Mouse (Mus musculus): ENCODE data around the gene Bicdl1.
A peak's percentile ranks its signal among the peaks of the same experiment; 100 is the strongest.
"Not testable (repeated sequence)": the region's sequence is repeated elsewhere in the genome, so short reads cannot be mapped to it uniquely, and the experiment has no call there.

Gene Bicdl1

DNA sequence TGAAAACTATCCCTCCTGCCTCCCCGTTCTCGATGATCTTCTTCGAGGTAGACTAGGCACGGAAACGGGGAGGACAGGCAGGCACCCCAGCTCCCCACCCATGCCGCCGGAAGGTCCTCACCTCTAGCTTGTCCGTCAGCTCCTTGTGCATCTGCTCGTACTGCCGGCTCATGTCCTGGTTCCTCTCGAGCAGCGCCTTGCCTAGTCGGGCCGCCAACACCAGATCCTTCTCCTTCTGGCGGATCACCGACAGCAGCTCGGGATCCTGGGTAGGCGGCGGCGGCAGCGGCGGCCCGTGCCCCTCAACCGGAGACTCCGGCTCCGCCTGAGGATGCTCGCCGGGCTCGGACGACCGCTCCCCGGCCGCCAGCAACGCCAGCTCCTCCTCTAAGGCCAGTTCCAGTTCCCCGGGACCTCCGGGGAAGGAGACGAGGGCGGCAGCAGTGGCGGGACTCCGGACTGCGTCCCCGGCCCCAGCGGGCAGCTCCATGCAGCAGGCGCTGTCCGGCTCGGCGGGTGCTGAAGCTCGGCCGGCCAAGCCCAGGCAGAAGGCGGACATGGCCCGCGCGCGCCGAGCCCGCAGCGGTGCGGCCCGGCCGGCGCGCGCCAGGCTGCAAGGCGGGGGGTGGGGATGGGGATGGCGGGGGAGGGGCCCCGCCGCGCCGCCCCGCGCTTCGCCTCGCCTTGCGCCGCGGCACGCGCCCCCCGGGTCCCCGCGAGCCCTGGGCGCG, at the start of gene Bicdl1:
Gene Bicdl1 (minus strand): TSS at position 621 of the 731 bp plus-strand sequence.
- ATAC-seq (ENCODE audit: low TSS enrichment), result peak; percentile 18; the same call in 1 of the 2 replicates

DNA sequence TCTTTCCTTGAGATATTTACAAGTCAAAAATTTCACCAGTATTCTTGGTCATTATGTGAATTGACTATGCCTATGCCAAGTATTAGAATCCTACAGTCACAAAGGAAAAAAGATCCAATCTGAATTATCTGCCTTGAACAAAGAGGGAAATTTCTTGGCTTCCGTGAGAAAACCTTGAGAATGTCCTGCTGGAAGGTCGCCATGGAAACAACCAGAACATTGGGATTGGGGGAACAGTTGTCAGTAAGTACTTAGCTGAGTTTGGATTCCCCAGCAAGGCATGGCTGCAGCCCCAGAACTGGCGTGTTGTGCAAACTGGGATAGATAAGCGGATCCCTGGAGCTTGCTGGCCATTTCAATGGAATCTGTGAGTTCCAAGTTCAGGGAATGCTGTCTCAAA, 45.5 kb upstream of the Bicdl1 start:
- ATAC-seq (ENCODE audit: low TSS enrichment), result no peak

DNA sequence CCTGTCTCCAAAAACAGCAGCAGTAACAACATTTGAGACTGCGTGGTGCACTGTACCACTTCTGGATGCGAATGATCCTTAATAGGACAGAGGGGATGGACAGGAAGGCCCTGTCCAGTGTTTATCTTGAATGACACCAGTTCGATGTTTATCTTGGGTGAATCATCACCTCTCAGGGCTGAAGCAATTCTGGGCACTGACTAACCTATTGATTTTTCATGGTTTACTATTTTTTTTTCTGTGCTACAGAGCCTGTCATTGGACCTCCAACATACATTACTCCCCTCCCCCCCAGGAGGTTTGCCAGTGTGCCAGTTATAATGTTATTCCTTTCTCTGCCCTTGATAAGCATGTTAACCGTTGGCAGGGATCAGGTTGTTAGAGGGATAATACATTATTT, 43.9 kb upstream of the Bicdl1 start:
- ATAC-seq (ENCODE audit: low TSS enrichment), result no peak

DNA sequence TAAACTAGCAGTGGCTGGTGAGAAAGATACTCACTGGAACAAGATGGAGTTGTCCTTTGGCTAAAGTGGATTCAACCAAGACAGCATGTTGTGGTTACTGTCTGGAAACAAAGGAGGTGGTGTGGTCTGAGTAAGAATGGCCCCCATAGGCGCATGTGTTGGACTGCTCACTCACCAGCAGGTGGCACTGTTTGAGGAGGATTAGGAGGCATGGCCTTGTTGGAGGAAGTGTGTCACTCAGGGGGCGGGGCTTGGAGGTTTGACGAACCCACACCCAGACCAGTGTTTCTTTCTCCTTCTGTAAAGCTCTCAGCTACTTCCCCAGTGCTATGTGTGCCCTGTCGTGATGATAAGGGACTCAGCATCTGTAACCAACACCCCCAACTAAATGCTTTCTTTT, 38.6 kb upstream of the Bicdl1 start:
- no peak for ATAC-seq (ENCODE audit: low TSS enrichment)

DNA sequence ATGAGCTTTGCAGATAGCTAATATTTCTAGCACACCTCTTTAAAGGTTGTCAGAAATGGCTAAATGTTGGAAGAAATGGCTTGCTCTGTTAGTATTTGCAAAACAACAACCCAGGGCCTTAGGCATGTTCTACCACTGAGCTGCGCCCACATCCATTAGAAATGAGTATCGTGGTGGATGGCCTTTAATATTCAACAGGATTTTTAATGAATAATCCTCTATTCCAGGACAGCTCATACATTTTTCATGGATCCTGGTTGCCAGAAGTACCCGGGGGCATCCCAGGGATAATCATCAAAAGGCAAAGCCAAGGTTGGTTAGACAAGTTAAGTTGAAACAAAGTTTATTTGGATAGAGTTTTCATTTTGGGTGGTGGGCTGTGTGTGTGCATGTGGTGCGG, 37.7 kb upstream of the Bicdl1 start:
- ATAC-seq (ENCODE audit: low TSS enrichment), result no peak

- no peak for ATAC-seq (ENCODE audit: low TSS enrichment)
Measured at GRCm38 (mm10) chr5:115766821-115767220, 35.4 kb upstream of the Bicdl1 start.

GRCm38 (mm10) chr5:115763981-115764380, 32.6 kb upstream of the Bicdl1 start:
- ATAC-seq (ENCODE audit: low TSS enrichment), result no peak

DNA sequence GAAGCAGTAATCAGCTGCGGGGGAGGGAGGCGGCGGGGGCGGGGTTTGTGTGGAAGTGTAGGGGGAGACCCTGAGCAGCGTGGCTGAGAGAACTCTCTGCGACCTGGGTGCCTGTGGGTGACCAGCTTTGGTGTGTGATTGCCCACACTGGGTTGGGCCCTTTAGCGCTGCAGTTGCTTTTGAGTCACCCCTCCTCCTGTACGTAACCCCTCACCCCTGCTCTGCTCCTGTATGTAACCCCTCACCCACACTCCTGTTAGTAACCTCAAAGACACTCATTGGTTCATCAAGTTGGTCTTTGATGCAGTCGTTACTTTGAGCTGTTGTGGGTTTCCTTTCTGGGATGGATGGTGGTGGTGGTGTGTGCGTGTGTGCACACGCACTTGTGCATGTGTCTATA, 29.5 kb upstream of the Bicdl1 start:
- no peak for ATAC-seq (ENCODE audit: low TSS enrichment)

DNA sequence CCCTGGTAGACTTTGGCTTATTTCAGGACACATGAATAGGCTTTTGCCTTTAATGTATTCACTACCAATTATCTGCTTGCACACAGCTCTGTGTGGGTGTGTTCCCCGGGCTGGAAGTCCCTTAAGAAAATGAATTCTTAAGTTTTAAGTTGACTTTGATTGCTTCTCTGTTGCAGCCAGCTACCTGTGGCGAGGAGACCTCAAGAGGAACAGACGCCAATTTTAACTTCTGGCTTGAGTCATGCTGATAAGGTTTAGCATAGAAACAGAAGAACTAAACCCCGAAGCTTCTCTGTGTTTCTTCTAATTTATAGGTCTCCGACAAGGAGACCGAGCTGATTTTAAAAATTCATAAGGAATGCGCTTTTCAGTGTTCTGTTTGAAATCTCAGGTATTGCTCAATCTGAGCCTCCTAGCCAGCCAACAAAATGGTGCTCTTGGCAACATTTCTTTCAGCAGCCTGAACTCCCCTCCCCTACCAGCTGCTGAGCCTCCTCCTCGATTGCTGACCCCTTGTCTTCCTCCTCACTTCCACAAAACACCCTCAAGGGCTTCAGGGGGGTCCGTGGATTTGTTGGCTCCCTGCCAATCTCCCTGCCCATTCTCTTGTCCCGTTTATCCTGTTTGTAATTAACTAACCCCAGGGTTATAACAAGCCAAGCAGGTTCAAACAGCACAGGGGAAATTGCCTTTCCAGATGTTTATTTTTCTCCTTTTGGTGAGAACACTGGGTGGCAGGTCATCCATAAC, 27.2 kb upstream of the Bicdl1 start:
- ATAC-seq (ENCODE audit: low TSS enrichment), result no peak

GRCm38 (mm10) chr5:115757516-115757915, 26.1 kb upstream of the Bicdl1 start:
- ATAC-seq (ENCODE audit: low TSS enrichment), result no peak

GRCm38 (mm10) chr5:115755501-115755900, 24.1 kb upstream of the Bicdl1 start:
- ATAC-seq (ENCODE audit: low TSS enrichment), result no peak

DNA sequence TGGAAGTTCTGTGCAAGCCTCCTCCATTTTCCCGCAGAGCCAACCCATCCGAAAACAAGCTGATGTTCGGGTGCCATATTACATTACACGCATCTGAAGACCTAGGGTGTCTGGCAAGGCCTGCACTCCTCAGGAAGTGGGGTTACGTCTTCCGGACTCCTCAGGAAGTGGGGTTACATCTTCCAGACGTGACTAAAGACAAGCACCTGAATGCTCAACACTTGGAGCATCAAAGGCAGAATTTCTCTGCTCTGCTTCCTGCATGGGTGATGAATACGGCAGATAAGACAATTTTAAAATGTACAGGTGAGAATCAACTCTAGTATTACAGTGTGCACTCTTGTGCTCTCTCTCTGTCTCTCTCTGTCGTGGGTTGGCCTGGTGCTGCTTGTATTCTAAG, 23.4 kb upstream of the Bicdl1 start:
- no peak for ATAC-seq (ENCODE audit: low TSS enrichment)

- no peak for ATAC-seq (ENCODE audit: low TSS enrichment)
Measured at GRCm38 (mm10) chr5:115752883-115753282, 21.5 kb upstream of the Bicdl1 start.

DNA sequence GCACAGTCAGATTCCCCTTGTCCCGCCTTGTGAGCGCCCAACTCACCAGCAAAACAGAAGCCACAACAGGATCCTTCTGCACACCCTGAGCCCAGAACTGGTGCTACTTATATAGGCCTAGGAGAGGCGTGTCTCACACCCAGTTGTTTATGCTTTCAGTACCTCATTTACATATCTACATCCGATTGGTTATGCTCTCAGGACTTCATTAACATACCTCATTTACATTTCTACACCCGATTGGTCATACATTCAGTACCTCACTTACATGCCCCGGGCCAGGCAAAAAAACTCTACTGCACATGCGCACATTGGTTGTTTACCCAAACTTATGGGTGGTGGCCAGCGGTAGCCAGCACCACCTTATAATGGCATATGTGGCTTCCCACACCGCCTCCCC, 20.5 kb upstream of the Bicdl1 start:
- not testable (repeated sequence) for ATAC-seq (ENCODE audit: low TSS enrichment)

- no peak for ATAC-seq (ENCODE audit: low TSS enrichment)
Measured at GRCm38 (mm10) chr5:115748316-115748715, 16.9 kb upstream of the Bicdl1 start.

DNA sequence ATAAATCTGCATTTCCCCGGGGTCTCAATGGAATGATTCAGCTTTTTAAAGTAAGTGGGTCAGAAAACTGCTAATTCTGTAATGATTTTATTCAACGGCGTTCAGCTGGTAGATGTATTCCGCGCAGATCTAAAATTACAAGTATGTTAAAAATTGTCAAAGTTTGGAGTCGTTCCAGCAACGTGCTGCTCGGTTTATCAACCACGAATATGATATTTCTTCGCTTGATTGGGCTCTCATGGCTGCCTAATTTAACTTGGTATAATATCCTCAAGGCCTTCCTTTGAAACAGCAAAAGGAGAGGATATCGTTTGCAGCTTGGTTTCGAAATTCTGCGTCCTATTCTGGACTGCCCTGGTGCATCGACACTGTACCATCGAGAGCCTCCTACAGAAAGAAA, 13.9 kb upstream of the Bicdl1 start:
- peak; percentile 76 for ATAC-seq (ENCODE audit: low TSS enrichment)

DNA sequence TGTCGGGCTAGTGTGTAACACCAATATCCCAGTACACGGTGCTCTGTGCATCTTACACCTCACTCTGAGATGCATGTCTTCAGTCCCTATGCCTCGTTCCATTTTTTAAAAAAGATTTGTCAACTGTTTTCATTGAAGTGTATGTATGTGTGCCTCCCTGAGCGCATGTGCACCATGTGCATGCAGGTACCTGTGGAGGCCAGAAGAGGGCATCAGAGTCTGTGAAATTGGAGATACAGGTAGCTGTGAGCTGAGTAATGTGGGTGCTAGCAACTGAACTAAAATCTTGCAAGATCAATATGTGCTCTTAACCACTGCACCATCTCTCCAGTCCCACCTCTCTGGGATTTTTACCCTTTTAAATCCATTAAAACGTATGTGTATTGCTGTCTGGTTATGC, 6.6 kb upstream of the Bicdl1 start:
- no peak for ATAC-seq (ENCODE audit: low TSS enrichment)

- no peak for ATAC-seq (ENCODE audit: low TSS enrichment)
Measured at GRCm38 (mm10) chr5:115734570-115734969, 3.1 kb upstream of the Bicdl1 start.

DNA sequence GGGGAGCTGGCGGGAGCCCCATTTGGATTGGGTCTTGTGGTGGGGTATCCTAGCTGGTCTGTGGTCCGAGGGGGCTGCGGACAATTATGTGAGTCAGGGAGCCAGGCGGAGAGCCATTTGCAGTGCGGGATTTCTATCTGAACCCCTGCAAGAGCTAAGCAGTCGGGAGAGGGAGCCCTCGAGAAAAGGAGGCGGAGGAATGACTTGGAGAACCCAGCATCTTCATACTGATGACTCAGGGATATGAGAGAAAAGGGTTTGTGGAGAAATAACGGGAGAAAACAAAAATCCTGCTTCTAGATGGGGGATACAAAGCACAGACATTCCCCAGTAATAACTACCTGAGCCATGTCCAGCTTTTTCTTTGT, 1.4 kb upstream of the Bicdl1 start:
- ATAC-seq (ENCODE audit: low TSS enrichment), result peak; percentile 77

DNA sequence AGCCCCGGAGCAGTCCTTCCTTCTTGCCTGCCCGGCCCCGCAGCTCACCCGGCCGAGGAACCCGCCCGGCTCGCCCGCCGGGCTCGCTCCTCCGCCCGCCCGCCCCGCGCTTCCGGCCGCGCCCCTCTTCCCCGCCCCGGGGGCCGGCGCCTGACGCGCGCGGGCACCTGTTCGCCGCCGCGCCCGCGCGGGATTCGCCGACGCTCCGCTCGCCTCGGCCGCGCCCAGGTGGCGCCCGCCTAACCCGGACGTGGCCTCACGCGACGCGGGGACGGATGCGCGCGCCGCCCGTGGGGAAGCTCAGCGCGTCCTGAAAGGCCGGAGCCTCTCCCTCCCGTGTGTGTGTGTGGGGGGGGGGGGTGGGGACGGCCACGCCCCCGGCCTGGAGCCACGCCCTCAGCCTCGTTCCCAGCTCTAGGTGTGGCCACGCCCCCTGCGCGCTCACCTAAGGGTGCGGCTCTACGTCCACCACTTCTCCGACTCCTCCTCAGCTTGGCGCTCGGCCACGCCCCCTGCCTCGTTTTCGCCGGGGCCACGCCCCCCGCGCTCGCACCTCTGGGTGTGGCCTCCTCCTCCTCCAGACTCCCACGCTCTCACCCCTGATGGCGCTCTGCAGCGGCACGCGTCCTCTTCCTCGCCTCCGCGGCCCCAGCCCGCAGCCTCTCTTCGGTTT, 891 bp upstream of the Bicdl1 start:
- peak; percentile 63 for ATAC-seq (ENCODE audit: low TSS enrichment)

- peak; percentile 11; the same call in 1 of the 2 replicates for ATAC-seq (ENCODE audit: low TSS enrichment)
Measured at GRCm38 (mm10) chr5:115731732-115732175, 333 bp upstream of the Bicdl1 start.

DNA sequence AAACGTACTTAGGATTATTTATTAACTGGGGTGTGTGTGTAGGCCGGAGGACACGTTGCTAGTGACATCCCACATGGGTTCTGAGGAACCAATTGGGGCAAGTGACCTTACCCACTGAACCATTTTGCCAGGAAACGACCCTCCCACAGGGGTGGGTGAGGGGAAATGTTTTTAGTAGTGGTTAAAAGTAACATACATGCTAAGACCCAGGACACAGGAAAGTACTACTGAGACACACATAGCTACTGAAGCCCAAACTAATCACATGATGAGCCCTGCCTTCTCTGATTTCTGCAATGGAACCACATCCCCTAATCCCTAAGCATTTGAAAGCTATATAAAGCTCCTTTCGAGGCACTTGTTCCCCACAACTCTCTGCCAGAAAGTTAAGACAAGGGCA, 1.1 kb downstream of the Bicdl1 start:
- ATAC-seq (ENCODE audit: low TSS enrichment), result no peak

- no peak for ATAC-seq (ENCODE audit: low TSS enrichment)
Measured at GRCm38 (mm10) chr5:115726581-115726980, 4.8 kb downstream of the Bicdl1 start.

Measured in frontal cortex, adult (tissue).